Mouse (Mus musculus): ENCODE results near the gene Gm10392. TPM values are rescaled to one million over a fixed set of nuclear protein-coding genes. Genes with fewer than 3 reads are reported as not detected.
"Not testable (repeated sequence)": the region's sequence is repeated elsewhere in the genome, so short reads cannot be mapped to it uniquely, and the experiment has no call there.

Gene Gm10392
- not detected in 2 replicates for polyA plus RNA-seq (2015; fragmentation: Nextera tagmentation; extraction: Ambion mirVana)

DNA sequence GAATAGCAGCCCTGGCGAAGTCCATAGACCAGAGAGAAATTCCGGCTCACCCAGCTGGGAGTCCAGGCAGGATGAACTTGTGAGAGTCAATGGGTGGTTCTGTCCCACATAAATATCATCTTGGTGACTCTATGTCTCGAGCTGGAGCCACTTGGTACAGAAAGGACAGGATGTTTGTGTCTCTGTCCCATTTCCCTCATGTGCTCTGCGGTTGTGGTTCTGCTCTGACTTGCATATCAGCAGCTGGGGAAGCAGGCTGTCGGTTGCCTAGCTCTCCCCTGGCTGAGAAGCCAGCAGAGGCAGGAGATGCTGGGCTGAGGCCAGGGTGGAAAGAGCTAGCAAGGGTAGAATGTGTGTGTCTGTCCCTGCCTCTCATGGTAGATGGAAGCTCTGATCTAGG is at the start of gene Gm10392:
Gene Gm10392 (minus strand): TSS at position 156 of the 400 bp plus-strand sequence.
- Histone ChIP-seq H3K36me3 (ENCODE audit: control insufficient read depth, insufficient read depth, low read length) (no peaks in the 10 kb centered on the region), H3K4me2 (ENCODE audit: low read length) (no peak within 1 kb of the TSS), H3K27ac (ENCODE audit: low read length) (no peak within 1 kb of the TSS), H3K27me3 (ENCODE audit: control insufficient read depth, insufficient read depth, low read depth, low read length) (peaks cover 13% of the 10 kb centered on the region), H3K4me1 (ENCODE audit: control insufficient read depth, insufficient read depth, low read length) (peaks cover 18% of the 10 kb centered on the region; the same call in 1 of the 2 replicates), H3K9me3 (replicated peaks; ENCODE audit: control insufficient read depth, low read length, poor library complexity, severe bottlenecking) (no peaks in the 10 kb centered on the region), H3K9ac (ENCODE audit: low read depth, low read length) (no peak within 1 kb of the TSS), H3K4me3 (ENCODE audit: low read depth, low read length) (no peak within 1 kb of the TSS)
- WGBS: 69% methylated on average over 5 of the region's 5 CpGs
- ATAC-seq: no peak

DNA sequence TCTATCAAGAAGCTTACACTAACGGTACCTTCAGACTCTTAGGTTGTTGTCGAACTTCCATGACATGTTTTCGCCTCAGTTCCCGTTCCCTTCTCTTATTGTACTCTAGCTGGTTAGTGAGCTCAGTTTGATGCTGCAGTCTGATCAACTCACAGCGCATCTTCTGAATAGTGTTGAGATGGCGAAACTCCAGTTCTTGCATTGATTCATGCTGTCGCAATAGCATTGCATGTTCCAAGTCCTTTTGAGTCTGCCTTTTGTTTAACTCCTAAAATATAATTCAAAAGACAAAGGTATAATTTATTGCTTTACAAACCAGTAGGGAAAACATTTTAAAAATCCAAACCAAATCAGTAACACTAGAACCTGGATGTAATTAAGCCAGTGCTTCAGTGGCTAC is 26.3 kb upstream of the Gm10392 start:
- WGBS: 96% methylated on average over 7 of the region's 7 CpGs
- Histone ChIP-seq H3K4me2 (ENCODE audit: low read length) (no peak overlapping the region), H3K4me1 (ENCODE audit: control insufficient read depth, insufficient read depth, low read length) (no peaks in the 10 kb centered on the region), H3K27ac (ENCODE audit: low read length) (no peak overlapping the region), H3K36me3 (ENCODE audit: control insufficient read depth, insufficient read depth, low read length) (peaks cover 41% of the 10 kb centered on the region), H3K9ac (ENCODE audit: low read depth, low read length) (no peak overlapping the region), H3K9me3 (replicated peaks; ENCODE audit: control insufficient read depth, low read length, poor library complexity, severe bottlenecking) (no peaks in the 10 kb centered on the region), H3K27me3 (ENCODE audit: control insufficient read depth, insufficient read depth, low read depth, low read length) (no peaks in the 10 kb centered on the region), H3K4me3 (ENCODE audit: low read depth, low read length) (no peak overlapping the region)
- ATAC-seq: no peak

DNA sequence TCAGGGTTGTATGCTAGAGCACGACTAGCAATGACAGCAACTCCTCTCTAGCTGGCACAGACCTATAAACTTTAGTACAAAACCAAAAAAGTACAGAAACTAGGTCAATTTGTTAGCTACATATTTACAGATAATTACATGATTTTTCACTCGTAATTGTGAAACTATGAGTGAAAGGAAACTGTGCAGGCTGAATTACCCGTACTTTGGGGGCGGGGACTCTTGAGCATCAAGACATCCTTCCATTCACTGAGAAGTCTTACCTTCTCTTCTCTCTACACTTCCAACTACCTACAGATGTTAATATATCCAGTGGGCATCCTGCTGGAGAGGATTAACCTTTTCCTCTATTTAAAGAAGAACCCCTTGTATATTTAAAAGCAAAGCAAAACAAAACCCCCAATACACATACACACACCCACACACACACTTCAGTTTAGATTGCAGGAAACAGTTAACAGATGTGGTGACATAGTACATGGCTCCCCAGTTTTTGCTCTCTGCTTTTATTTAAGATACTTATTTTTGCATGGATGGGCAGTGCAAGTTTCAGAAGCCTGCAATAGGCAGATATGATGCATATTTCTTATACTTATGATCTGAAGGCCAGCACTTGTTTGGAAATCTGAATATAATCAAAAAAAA is 13.3 kb upstream of the Gm10392 start:
- Histone ChIP-seq H3K27me3 (ENCODE audit: control insufficient read depth, insufficient read depth, low read depth, low read length) (no peaks in the 10 kb centered on the region), H3K9ac (ENCODE audit: low read depth, low read length) (no peak overlapping the region), H3K27ac (ENCODE audit: low read length) (no peak overlapping the region), H3K4me2 (ENCODE audit: low read length) (no peak overlapping the region), H3K36me3 (ENCODE audit: control insufficient read depth, insufficient read depth, low read length) (peaks cover 2% of the 10 kb centered on the region; the same call in 1 of the 2 replicates), H3K9me3 (replicated peaks; ENCODE audit: control insufficient read depth, low read length, poor library complexity, severe bottlenecking) (no peaks in the 10 kb centered on the region), H3K4me1 (ENCODE audit: control insufficient read depth, insufficient read depth, low read length) (no peaks in the 10 kb centered on the region), H3K4me3 (ENCODE audit: low read depth, low read length) (no peak overlapping the region)
- ATAC-seq: no peak
- WGBS: 91% methylated on average over 4 of the region's 4 CpGs

DNA sequence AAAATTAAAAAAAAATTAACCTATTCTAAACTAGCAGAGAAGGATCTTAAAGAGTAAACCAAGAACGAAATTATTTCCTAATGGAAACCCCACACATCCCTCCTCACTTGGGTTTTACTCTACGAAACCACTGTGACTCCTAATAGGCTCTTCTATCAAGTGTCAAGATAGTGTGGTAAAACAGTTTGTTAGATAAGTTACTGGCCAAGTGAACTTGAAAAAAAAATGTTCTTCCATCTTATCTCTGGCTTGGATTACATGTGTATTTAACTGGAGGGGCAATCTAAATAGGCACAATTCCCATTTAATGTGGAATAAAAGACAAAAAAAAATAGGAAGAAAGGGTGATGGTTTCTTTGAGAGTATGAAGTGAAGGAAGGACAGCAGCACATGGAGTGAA is 11.9 kb upstream of the Gm10392 start:
- over 99% methylated on average over 2 of the region's 2 CpGs for WGBS
- no peaks in the 10 kb centered on the region for H3K4me1 ChIP-seq (ENCODE audit: control insufficient read depth, insufficient read depth, low read length)
- no peak overlapping the region for H3K27ac ChIP-seq (ENCODE audit: low read length)
- H3K4me2 ChIP-seq (ENCODE audit: low read length): no peak overlapping the region
- no peaks in the 10 kb centered on the region for H3K27me3 ChIP-seq (ENCODE audit: control insufficient read depth, insufficient read depth, low read depth, low read length)
- H3K4me3 ChIP-seq (ENCODE audit: low read depth, low read length): no peak overlapping the region
- peaks cover under 1% of the 10 kb centered on the region; the same call in 1 of the 2 replicates for H3K36me3 ChIP-seq (ENCODE audit: control insufficient read depth, insufficient read depth, low read length)
- no peak overlapping the region for H3K9ac ChIP-seq (ENCODE audit: low read depth, low read length)
- H3K9me3 ChIP-seq (replicated peaks; ENCODE audit: control insufficient read depth, low read length, poor library complexity, severe bottlenecking): no peaks in the 10 kb centered on the region
- no peak for ATAC-seq

DNA sequence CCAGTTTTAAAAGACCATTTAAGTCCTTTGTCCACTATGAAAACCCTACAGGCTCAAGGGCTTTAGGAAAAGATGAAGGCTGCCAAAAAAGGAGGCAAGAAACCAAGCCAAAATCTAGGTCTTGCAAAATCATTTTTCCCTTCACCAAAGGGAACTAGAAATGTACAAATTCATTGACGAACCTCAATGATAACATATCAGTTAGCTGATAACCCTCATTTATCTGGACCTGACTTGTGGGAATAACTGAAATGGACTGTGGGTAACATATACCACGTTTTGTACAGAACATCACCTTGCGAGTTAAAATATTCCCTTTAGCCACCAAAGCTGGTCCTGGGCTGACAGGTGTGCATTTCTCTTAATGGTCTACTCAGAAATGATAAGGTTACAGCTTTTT is 10.6 kb upstream of the Gm10392 start:
- no peak for ATAC-seq
- H3K27me3 ChIP-seq (ENCODE audit: control insufficient read depth, insufficient read depth, low read depth, low read length): no peaks in the 10 kb centered on the region
- H3K36me3 ChIP-seq (ENCODE audit: control insufficient read depth, insufficient read depth, low read length): no peaks in the 10 kb centered on the region
- no peak overlapping the region for H3K9ac ChIP-seq (ENCODE audit: low read depth, low read length)
- no peak overlapping the region for H3K27ac ChIP-seq (ENCODE audit: low read length)
- no peak overlapping the region for H3K4me2 ChIP-seq (ENCODE audit: low read length)
- no peaks in the 10 kb centered on the region for H3K4me1 ChIP-seq (ENCODE audit: control insufficient read depth, insufficient read depth, low read length)
- no peaks in the 10 kb centered on the region for H3K9me3 ChIP-seq (replicated peaks; ENCODE audit: control insufficient read depth, low read length, poor library complexity, severe bottlenecking)
- H3K4me3 ChIP-seq (ENCODE audit: low read depth, low read length): no peak overlapping the region
- 91% methylated on average over 3 of the region's 3 CpGs for WGBS

DNA sequence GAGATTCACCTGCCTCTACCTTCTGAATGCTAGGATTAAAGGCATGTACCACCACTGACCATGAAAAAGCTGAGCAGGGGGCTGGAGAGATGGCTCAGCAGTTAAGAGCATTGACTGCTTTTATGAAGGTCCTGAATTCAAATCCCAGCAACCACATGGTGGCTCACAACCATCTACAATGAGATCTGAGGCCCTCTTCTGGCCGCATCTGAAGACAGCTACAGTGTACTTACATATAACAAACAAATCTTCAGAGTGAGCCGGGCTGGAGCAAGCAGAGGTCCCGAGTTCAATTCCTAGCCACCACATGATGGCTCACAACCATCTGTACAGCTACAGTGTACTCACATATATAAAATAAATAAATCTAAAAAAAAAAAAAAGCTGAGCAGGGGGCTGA is 9.4 kb upstream of the Gm10392 start:
- 88% methylated on average over 3 of the region's 3 CpGs for WGBS
- not testable (repeated sequence) for H3K9me3 ChIP-seq (replicated peaks; ENCODE audit: control insufficient read depth, low read length, poor library complexity, severe bottlenecking); H3K36me3 ChIP-seq (ENCODE audit: control insufficient read depth, insufficient read depth, low read length); H3K4me3 ChIP-seq (ENCODE audit: low read depth, low read length); H3K27me3 ChIP-seq (ENCODE audit: control insufficient read depth, insufficient read depth, low read depth, low read length); H3K9ac ChIP-seq (ENCODE audit: low read depth, low read length); H3K4me2 ChIP-seq (ENCODE audit: low read length); H3K4me1 ChIP-seq (ENCODE audit: control insufficient read depth, insufficient read depth, low read length); H3K27ac ChIP-seq (ENCODE audit: low read length); ATAC-seq

DNA sequence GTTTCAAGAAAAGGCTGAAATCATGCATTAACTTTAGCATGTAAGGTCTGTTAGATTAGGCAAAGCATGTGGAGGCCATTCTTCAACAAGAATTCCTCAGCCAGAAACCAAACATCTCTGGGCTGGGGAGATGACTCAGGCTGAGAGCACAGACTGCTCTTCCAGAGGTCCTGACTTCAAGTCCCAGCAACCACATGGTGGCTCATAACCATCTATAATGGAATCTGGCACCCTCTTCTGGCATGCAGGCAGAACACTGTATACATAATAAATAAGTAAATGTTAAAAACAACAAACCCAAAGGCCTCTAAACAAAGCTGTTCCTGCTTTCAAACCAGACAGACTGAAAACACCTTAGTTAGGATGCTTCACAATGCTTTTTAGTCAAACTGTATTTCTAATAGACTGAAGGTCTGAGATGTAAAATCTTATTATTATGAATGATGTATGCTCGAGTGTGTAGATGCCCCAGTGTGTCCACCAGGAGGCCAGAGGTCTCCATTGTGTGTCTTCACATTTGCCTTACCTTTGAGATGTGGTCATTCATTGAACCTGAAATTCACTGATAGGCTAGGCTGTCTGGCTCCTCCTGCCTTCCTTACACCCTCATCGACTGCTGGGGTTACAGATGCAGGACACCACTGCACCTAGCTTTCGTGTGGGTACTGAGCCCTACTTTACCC is 6.9 kb upstream of the Gm10392 start:
- Histone ChIP-seq H3K4me3 (ENCODE audit: low read depth, low read length) (no peak overlapping the region), H3K36me3 (ENCODE audit: control insufficient read depth, insufficient read depth, low read length) (no peaks in the 10 kb centered on the region), H3K4me1 (ENCODE audit: control insufficient read depth, insufficient read depth, low read length) (no peaks in the 10 kb centered on the region), H3K27ac (ENCODE audit: low read length) (no peak overlapping the region), H3K9me3 (replicated peaks; ENCODE audit: control insufficient read depth, low read length, poor library complexity, severe bottlenecking) (no peaks in the 10 kb centered on the region), H3K27me3 (ENCODE audit: control insufficient read depth, insufficient read depth, low read depth, low read length) (no peaks in the 10 kb centered on the region), H3K9ac (ENCODE audit: low read depth, low read length) (no peak overlapping the region), H3K4me2 (ENCODE audit: low read length) (no peak overlapping the region)
- ATAC-seq: no peak
- WGBS: 80% methylated on average over 3 of the region's 3 CpGs

DNA sequence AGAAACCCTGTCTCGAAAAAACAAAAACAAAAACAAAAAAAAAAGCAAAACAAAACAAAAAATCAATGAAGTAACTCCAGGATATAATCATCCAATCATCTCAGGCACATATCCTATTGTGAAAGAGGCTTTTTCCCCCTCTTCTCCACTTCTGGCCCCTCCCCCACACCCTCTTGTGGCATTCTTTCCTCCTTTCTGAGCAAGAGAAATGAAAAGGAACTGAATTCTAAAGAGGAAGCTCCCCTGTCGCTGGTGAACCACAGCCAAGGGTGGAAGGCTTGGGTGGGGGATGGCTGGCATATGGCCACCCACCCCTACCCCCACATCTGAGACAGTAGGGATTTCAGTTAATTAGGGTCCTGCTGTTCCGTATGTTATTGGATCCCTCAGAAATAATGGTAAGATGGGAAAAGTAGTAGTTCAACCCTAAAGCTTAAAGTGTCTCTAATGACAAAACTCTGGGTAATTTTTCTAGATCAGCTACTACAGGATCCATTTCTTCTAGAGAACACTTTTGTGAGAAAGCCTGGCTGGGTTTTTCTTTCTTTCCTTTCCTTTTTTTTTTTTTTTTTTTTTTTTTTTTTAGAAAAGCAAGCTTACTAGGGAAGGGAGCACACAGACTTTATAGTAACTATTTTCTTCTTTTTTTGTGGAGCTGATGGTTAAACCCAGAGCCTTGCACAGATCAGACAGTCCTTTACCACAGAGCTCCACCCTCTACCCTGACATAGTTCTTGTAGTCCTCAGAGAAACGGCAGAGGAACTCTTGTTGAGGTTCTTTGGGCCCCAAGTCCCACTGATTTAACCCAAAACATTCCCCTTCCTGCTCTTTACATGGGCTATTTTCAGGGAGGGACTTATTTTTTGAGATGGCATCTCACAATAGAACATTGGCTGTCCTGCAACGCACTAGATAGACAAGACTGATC is 1.9 kb upstream of the Gm10392 start:
- Histone ChIP-seq H3K36me3 (ENCODE audit: control insufficient read depth, insufficient read depth, low read length) (no peaks in the 10 kb centered on the region), H3K9ac (ENCODE audit: low read depth, low read length) (no peak overlapping the region), H3K27me3 (ENCODE audit: control insufficient read depth, insufficient read depth, low read depth, low read length) (peaks cover 3% of the 10 kb centered on the region), H3K9me3 (replicated peaks; ENCODE audit: control insufficient read depth, low read length, poor library complexity, severe bottlenecking) (no peaks in the 10 kb centered on the region), H3K4me3 (ENCODE audit: low read depth, low read length) (no peak overlapping the region), H3K4me1 (ENCODE audit: control insufficient read depth, insufficient read depth, low read length) (peaks cover 6% of the 10 kb centered on the region; the same call in 1 of the 2 replicates), H3K27ac (ENCODE audit: low read length) (no peak overlapping the region), H3K4me2 (ENCODE audit: low read length) (no peak overlapping the region)
- ATAC-seq: no peak
- whole genome bisulfite sequencing: 43% methylated on average over 5 of the region's 5 CpGs
